Mouse (Mus musculus) CH12.LX (cell line): ENCODE data around the gene Git2. TPM values are rescaled to one million over a fixed set of nuclear protein-coding genes. Genes with fewer than 3 reads are reported as not detected.

Experiments
- DNase-seq: peaks from one replicate; pipeline ENCODE4 v3.0.0-alpha.2; 2013; ENCODE audit errors: extremely low read depth
- H3K27ac ChIP-seq: 2 replicates; pipeline ENCODE4 v1.5.1; 2012; ENCODE audit warnings: low read depth, mild to moderate bottlenecking, control low read depth, moderate library complexity; ENCODE audit not compliant: insufficient read depth
- H3K27me3 ChIP-seq: replicated peaks from 2 replicates; pipeline ENCODE3; 2012; ENCODE audit warnings: inconsistent platforms
- H3K36me3 ChIP-seq, 2 experiments: replicated peaks in 1 of 2; 2 replicates each; pipeline versions ENCODE3 to v1.6.1; 2012; ENCODE audit warnings: inconsistent platforms in 1 of 2, low read length in 1 of 2, mild to moderate bottlenecking in 1 of 2, mixed read lengths in 1 of 2, moderate library complexity in 1 of 2; ENCODE audit not compliant: control insufficient read depth in 1 of 2, insufficient read depth in 1 of 2
- H3K4me1 ChIP-seq, 2 experiments: 2 replicates each; pipeline ENCODE4 v1.6.1; 2012; ENCODE audit warnings: inconsistent platforms in 1 of 2, moderate library complexity in 1 of 2; ENCODE audit not compliant: insufficient read depth in 2 of 2, control insufficient read depth in 1 of 2
- H3K4me2 ChIP-seq: 2 replicates; pipeline ENCODE4 v1.6.1; 2012; ENCODE audit warnings: low read depth, mild to moderate bottlenecking, control low read depth; ENCODE audit not compliant: poor library complexity, insufficient read depth, severe bottlenecking
- H3K4me3 ChIP-seq, 3 experiments: fragments of 150-350 bp in 1 of 3; sonication (generic) in 1 of 3; replicated peaks in 1 of 3; 2 replicates each; pipeline versions ENCODE3 to v1.5.1; 2011 to 2012; ENCODE audit warnings: low read depth in 2 of 3, low read length in 2 of 3, mild to moderate bottlenecking in 2 of 3, moderate library complexity in 2 of 3, control low read depth in 1 of 3, improper control_type of control experiment in 1 of 3, inconsistent platforms in 1 of 3, mixed read lengths in 1 of 3; ENCODE audit not compliant: poor library complexity in 1 of 3
- H3K79me2 ChIP-seq: replicated peaks from 2 replicates; pipeline ENCODE4 v1.6.1; 2012; ENCODE audit warnings: mild to moderate bottlenecking, moderate library complexity; ENCODE audit not compliant: control insufficient read depth, poor library complexity, insufficient read depth, severe bottlenecking; ENCODE audit errors: extremely low read depth
- H3K9ac ChIP-seq: 2 replicates; pipeline ENCODE4 v1.6.1; 2012; ENCODE audit warnings: low read depth, mild to moderate bottlenecking, control low read depth, moderate library complexity; ENCODE audit not compliant: insufficient read depth
- H3K9me3 ChIP-seq: replicated peaks from 2 replicates; pipeline ENCODE3; 2012; ENCODE audit warnings: low read length, inconsistent platforms, mixed read lengths
- CHD1 ChIP-seq: IDR thresholded peaks from 2 replicates; pipeline ENCODE4 v1.6.1; 2012; ENCODE audit warnings: low read depth, low read length, improper control_type of control experiment, inconsistent platforms
- CHD2 ChIP-seq: IDR thresholded peaks from 2 replicates; pipeline ENCODE4 v1.6.1; 2011; ENCODE audit warnings: low read length, improper control_type of control experiment
- CTCF ChIP-seq, 2 experiments: IDR thresholded peaks in 1 of 2; conservative IDR thresholded peaks in 1 of 2; 2 replicates each; pipeline ENCODE4 v1.5.1; 2011 to 2012; ENCODE audit warnings: low read depth in 2 of 2, low read length in 2 of 2, improper control_type of control experiment in 1 of 2, inconsistent platforms in 1 of 2, mild to moderate bottlenecking in 1 of 2, moderate library complexity in 1 of 2
- E2F4 ChIP-seq: IDR thresholded peaks from 2 replicates; pipeline ENCODE4 v1.6.1; 2011; ENCODE audit warnings: low read depth, low read length, improper control_type of control experiment; ENCODE audit not compliant: insufficient replicate concordance
- ELF1 ChIP-seq: IDR thresholded peaks from 2 replicates; pipeline ENCODE4 v1.6.1; 2014; ENCODE audit warnings: low read depth, mild to moderate bottlenecking, inconsistent platforms, low read length, improper control_type of control experiment
- EP300 ChIP-seq: IDR thresholded peaks from 2 replicates; pipeline ENCODE4 v1.6.1; 2011; ENCODE audit warnings: low read length, improper control_type of control experiment
- HCFC1 ChIP-seq: IDR thresholded peaks from 2 replicates; pipeline ENCODE4 v1.6.1; 2012; ENCODE audit warnings: low read depth, mild to moderate bottlenecking, inconsistent platforms, low read length, improper control_type of control experiment
- MAX ChIP-seq: IDR thresholded peaks from 2 replicates; pipeline ENCODE4 v1.6.1; 2011; ENCODE audit warnings: low read length, improper control_type of control experiment
- MEF2A ChIP-seq: IDR thresholded peaks from 2 replicates; pipeline ENCODE4 v1.6.1; 2014; ENCODE audit warnings: low read depth, mild to moderate bottlenecking, inconsistent platforms, low read length, improper control_type of control experiment, borderline replicate concordance
- MXI1 ChIP-seq: IDR thresholded peaks from 2 replicates; pipeline ENCODE4 v1.6.1; 2011; ENCODE audit warnings: mild to moderate bottlenecking, low read depth, low read length, improper control_type of control experiment
- MYC ChIP-seq: IDR thresholded peaks from 2 replicates; pipeline ENCODE4 v1.6.1; 2011; ENCODE audit warnings: low read depth, mild to moderate bottlenecking, improper control_type of control experiment, low read length
- NRF1 ChIP-seq: IDR thresholded peaks from 2 replicates; pipeline ENCODE4 v1.6.1; 2014; ENCODE audit warnings: low read depth, mild to moderate bottlenecking, inconsistent platforms, low read length, improper control_type of control experiment, moderate library complexity
- PAX5 ChIP-seq: IDR thresholded peaks from 2 replicates; pipeline ENCODE4 v1.6.1; 2012; ENCODE audit warnings: low read length, inconsistent platforms, mixed read lengths
- POLR2A ChIP-seq: IDR thresholded peaks from 2 replicates; pipeline ENCODE4 v1.6.1; 2011; ENCODE audit warnings: low read depth, mild to moderate bottlenecking, improper control_type of control experiment, low read length
- POLR2AphosphoS2 ChIP-seq: IDR thresholded peaks from 2 replicates; pipeline ENCODE4 v1.6.1; 2011; ENCODE audit warnings: low read depth, low read length, improper control_type of control experiment
- RAD21 ChIP-seq: IDR thresholded peaks from 2 replicates; pipeline ENCODE4 v1.6.1; 2011; ENCODE audit warnings: low read depth, mild to moderate bottlenecking, low read length, improper control_type of control experiment, moderate library complexity
- SIN3A ChIP-seq: IDR thresholded peaks from 2 replicates; pipeline ENCODE4 v1.6.1; 2012; ENCODE audit warnings: low read length, improper control_type of control experiment, inconsistent platforms
- TBP ChIP-seq: conservative IDR thresholded peaks from 2 replicates; pipeline ENCODE4 v1.6.1; 2011; ENCODE audit warnings: low read depth, low read length, improper control_type of control experiment
- TCF12 ChIP-seq: IDR thresholded peaks from 2 replicates; pipeline ENCODE4 v1.6.1; 2014; ENCODE audit warnings: low read depth, mild to moderate bottlenecking, inconsistent platforms, low read length, improper control_type of control experiment
- UBTF ChIP-seq: IDR thresholded peaks from 2 replicates; pipeline ENCODE4 v1.6.1; 2012; ENCODE audit warnings: low read depth, mild to moderate bottlenecking, inconsistent platforms, low read length, improper control_type of control experiment, moderate library complexity
- USF1 ChIP-seq: IDR thresholded peaks from 2 replicates; pipeline ENCODE4 v1.6.1; 2014; ENCODE audit warnings: low read depth, mild to moderate bottlenecking, inconsistent platforms, low read length, improper control_type of control experiment
- USF2 ChIP-seq: conservative IDR thresholded peaks from 2 replicates; pipeline ENCODE4 v1.6.1; 2011; ENCODE audit warnings: low read depth, low read length, improper control_type of control experiment
- ZC3H11A ChIP-seq: IDR thresholded peaks from 2 replicates; pipeline ENCODE4 v1.6.1; 2012; ENCODE audit warnings: low read depth, mild to moderate bottlenecking, inconsistent platforms, low read length, improper control_type of control experiment
- ZKSCAN1 ChIP-seq: IDR thresholded peaks from 2 replicates; pipeline ENCODE4 v1.6.1; 2012; ENCODE audit warnings: low read depth, inconsistent platforms, low read length, improper control_type of control experiment, borderline replicate concordance
- ZMIZ1 ChIP-seq: IDR thresholded peaks from 2 replicates; pipeline ENCODE4 v1.6.1; 2012; ENCODE audit warnings: low read depth, mild to moderate bottlenecking, inconsistent platforms, low read length, improper control_type of control experiment
- ZNF384 ChIP-seq: IDR thresholded peaks from 2 replicates; pipeline ENCODE4 v1.6.1; 2012; ENCODE audit warnings: low read depth, low read length, improper control_type of control experiment, inconsistent platforms
- dilution Hi-C: fragments of 300-500 bp; cut with MboI; formaldehyde crosslinking; loops from 2 replicates; pipeline ENCODE4 v1.14.3; 2020; ENCODE audit warnings: low sequenced_read_pairs; ENCODE audit not compliant: extremely low pct_unique_long_range_greater_than_20kb, extremely low pct_ligation_motif_present
- in situ Hi-C: fragments of 300-500 bp; cut with MboI; formaldehyde crosslinking; loops from 3 replicates; pipeline ENCODE4 v1.14.3; 2019; ENCODE audit warnings: low sequenced_read_pairs, low pct_ligation_motif_present, low pct_unique_long_range_greater_than_20kb, mixed read lengths
- polyA plus RNA-seq: library from polyadenylated mRNA; unstranded; fragments of >175 nt; gene quantifications from 2 replicates; pipeline ENCODE4 v1.2.1, GENCODE M21; 2012; ENCODE audit warnings: low read depth; ENCODE audit not compliant: insufficient read length
- total RNA-seq, 2 experiments: library from RNA; depleted of rRNA; stranded (reverse); fragments of 300-350 nt in 1 of 2; fragments of >200 nt in 1 of 2; gene quantifications; 2 replicates each; pipeline ENCODE4 v1.2.3; 2012 to 2014

The Git2 gene
- total and polyA plus RNA-seq, 3 experiments: 12.3 to 29.4 (median 22.1) TPM

- peaks cover 70 to 95% of the 10 kb centered on the region in 2 experiments for H3K36me3 ChIP-seq
- H3K4me1 ChIP-seq: peaks cover 5 to 13% of the 10 kb centered on the region in 2 experiments; a peak in 3 of 4 replicates
- no peak overlapping the region for H3K27ac ChIP-seq
- H3K4me2 ChIP-seq: no peak overlapping the region
- TF ChIP-seq ZNF384: peak; percentile 61
- TF ChIP-seq CHD1: no peak
- TF ChIP-seq ZC3H11A: no peak
- no peak for TF ChIP-seq E2F4
- no peak overlapping the region for H3K4me3 ChIP-seq
- H3K9me3 ChIP-seq: no peaks in the 10 kb centered on the region
- DNase-seq: no peak
- no peak overlapping the region for H3K9ac ChIP-seq
- dilution Hi-C loops (no loop called here), in situ Hi-C loops (no loop called here)
- H3K27me3 ChIP-seq: no peaks in the 10 kb centered on the region
- no peaks in the 10 kb centered on the region for H3K79me2 ChIP-seq
Observed at GRCm38 (mm10) chr5:114795653-114796052, 20.3 kb upstream of the Git2 start.

GRCm38 (mm10) chr5:114795231-114795630 is 19.9 kb upstream of the Git2 start:
- in situ Hi-C loops: no loop called here
- peaks cover 5 to 13% of the 10 kb centered on the region in 2 experiments; a peak in 3 of 4 replicates for H3K4me1 ChIP-seq
- dilution Hi-C loops: no loop called here

GRCm38 (mm10) chr5:114794609-114795008 is 19.3 kb upstream of the Git2 start:
- Histone ChIP-seq H3K9ac (no peak overlapping the region), H3K9me3 (no peaks in the 10 kb centered on the region), H3K4me1 (peaks cover 5 to 13% of the 10 kb centered on the region in 2 experiments; a peak in 3 of 4 replicates), H3K27me3 (no peaks in the 10 kb centered on the region), H3K4me3 (no peak overlapping the region), H3K36me3 (peaks cover 62 to 91% of the 10 kb centered on the region in 2 experiments), H3K4me2 (no peak overlapping the region), H3K79me2 (no peaks in the 10 kb centered on the region), H3K27ac (no peak overlapping the region)
- no peak for TF ChIP-seq MXI1
- TF ChIP-seq ZC3H11A: no peak
- TF ChIP-seq CTCF (conservative IDR thresholded peaks at IDR 0.05 in 1 of 2, IDR thresholded peaks at IDR 0.05 in 1 of 2; ENCODE audit: low read depth in 2 of 2, low read length in 2 of 2): no peak
- TF ChIP-seq MAX: no peak
- no peak for TF ChIP-seq SIN3A
- no peak for TF ChIP-seq PAX5
- TF ChIP-seq CHD1: no peak
- no peak for TF ChIP-seq USF1
- no peak for TF ChIP-seq NRF1
- TF ChIP-seq POLR2A: no peak
- TF ChIP-seq HCFC1: no peak
- no peak for TF ChIP-seq CHD2
- TF ChIP-seq TCF12: no peak
- TF ChIP-seq TBP: no peak
- TF ChIP-seq RAD21: no peak
- TF ChIP-seq USF2: no peak
- no peak for TF ChIP-seq EP300
- no peak for TF ChIP-seq ZMIZ1
- no peak for TF ChIP-seq MEF2A
- TF ChIP-seq E2F4: no peak
- in situ Hi-C loops: no loop called here
- DNase-seq: no peak
- dilution Hi-C loops: no loop called here

More at GRCm38 (mm10) chr5:114795231-114795630, 19.9 kb upstream of the Git2 start:
- DNase-seq: no peak
- TF ChIP-seq TCF12 (no peak), CHD1 (no peak), POLR2AphosphoS2 (no peak), MYC (no peak), ZKSCAN1 (no peak), MAX (no peak), USF1 (no peak), RAD21 (no peak), ZNF384 (no peak), POLR2A (no peak), ELF1 (no peak), NRF1 (no peak), CTCF (conservative IDR thresholded peaks at IDR 0.05 in 1 of 2, IDR thresholded peaks at IDR 0.05 in 1 of 2; ENCODE audit: low read depth in 2 of 2, low read length in 2 of 2) (no peak), TBP (no peak), HCFC1 (no peak), PAX5 (no peak), UBTF (no peak), ZC3H11A (no peak)
- TF ChIP-seq, all 38 proteins: peak for 0
- no peaks in the 10 kb centered on the region for H3K9me3 ChIP-seq
- peaks cover 66 to 95% of the 10 kb centered on the region in 2 experiments for H3K36me3 ChIP-seq
- no peak overlapping the region for H3K4me2 ChIP-seq
- H3K27ac ChIP-seq: peak overlapping the region; percentile 11; the same call in 1 of the 2 replicates
- no peaks in the 10 kb centered on the region for H3K27me3 ChIP-seq
- no peaks in the 10 kb centered on the region for H3K79me2 ChIP-seq
- H3K4me3 ChIP-seq: no peak overlapping the region
- H3K9ac ChIP-seq: no peak overlapping the region
